Mouse (Mus musculus) embryonic facial prominence, embryonic 12.5 days (tissue): ENCODE measurements at regions not wholly inside any gene's neighbourhood (a gene's known extent, or its start where the extent isn't known, plus 50 kb on each side); places are given as distances from the start of the nearest gene placed in this dataset.

ENCODE experiments used
- ATAC-seq: fragments of 200-750 bp; cut with Nextera tagmentation; 2 replicates; pipeline ENCODE4 v1.8.0; 2017; ENCODE audit not compliant: insufficient number of reproducible peaks, insufficient read depth, low FRiP score, low TSS enrichment
- H3K27ac ChIP-seq: fragments of 300-500 bp; sonication (generic); 2 replicates; pipeline ENCODE4 v1.5.1; 2016; ENCODE audit warnings: mild to moderate bottlenecking
- H3K27me3 ChIP-seq: fragments of 300-500 bp; sonication (generic); 2 replicates; pipeline ENCODE4 v1.6.1; 2016; ENCODE audit warnings: mild to moderate bottlenecking, moderate library complexity
- H3K36me3 ChIP-seq: fragments of 300-500 bp; sonication (generic); 2 replicates; pipeline ENCODE4 v1.6.1; 2016; ENCODE audit warnings: mild to moderate bottlenecking
- H3K4me1 ChIP-seq: fragments of 300-500 bp; sonication (generic); 2 replicates; pipeline ENCODE4 v1.6.1; 2016
- H3K4me2 ChIP-seq: fragments of 300-500 bp; sonication (generic); replicated peaks from 2 replicates; pipeline ENCODE4 v1.6.1; 2016; ENCODE audit warnings: mild to moderate bottlenecking, moderate library complexity
- H3K4me3 ChIP-seq: fragments of 300-500 bp; sonication (generic); 2 replicates; pipeline ENCODE4 v1.5.1; 2016; ENCODE audit warnings: mild to moderate bottlenecking
- H3K9ac ChIP-seq: fragments of 300-500 bp; sonication (generic); 2 replicates; pipeline ENCODE4 v1.6.1; 2016; ENCODE audit warnings: mild to moderate bottlenecking, moderate library complexity
- H3K9me3 ChIP-seq: fragments of 300-500 bp; sonication (generic); 2 replicates; pipeline ENCODE4 v1.6.1; 2016; ENCODE audit warnings: mild to moderate bottlenecking, moderate library complexity
- WGBS: fragments of 180-500 bp; shearing (Covaris S2); methylation state at CpG from one replicate; pipeline ENCODE4 v1.1.7; 2016; 5-methylcytosine and 5-hydroxymethylcytosine counted together

- 91% methylated on average over 1 of the region's 1 CpGs for WGBS
- no peaks in the 10 kb centered on the region for H3K4me1 ChIP-seq
- H3K4me2 ChIP-seq = no peak overlapping the region
- no peak overlapping the region for H3K9ac ChIP-seq
- no peaks in the 10 kb centered on the region for H3K36me3 ChIP-seq
- no peak overlapping the region for H3K4me3 ChIP-seq
- no peak for ATAC-seq
- H3K9me3 ChIP-seq = no peaks in the 10 kb centered on the region
- no peak overlapping the region for H3K27ac ChIP-seq
- H3K27me3 ChIP-seq = no peaks in the 10 kb centered on the region
These were observed 159.3 kb upstream of the Pter start for GRCm38 (mm10) chr2:12764510-12764909.

GRCm38 (mm10) chr2:12765336-12765735 lies 158.5 kb upstream of the Pter start:
- Histone ChIP-seq H3K4me3 (no peak overlapping the region), H3K4me1 (no peaks in the 10 kb centered on the region), H3K27ac (no peak overlapping the region), H3K4me2 (no peak overlapping the region), H3K9me3 (no peaks in the 10 kb centered on the region), H3K27me3 (no peaks in the 10 kb centered on the region), H3K9ac (no peak overlapping the region), H3K36me3 (no peaks in the 10 kb centered on the region)
- no peak for ATAC-seq
- 83% methylated on average over 2 of the region's 2 CpGs for WGBS

GRCm38 (mm10) chr2:12776866-12777265 lies 147.0 kb upstream of the Pter start:
- H3K27ac ChIP-seq = no peak overlapping the region
- no peaks in the 10 kb centered on the region for H3K4me1 ChIP-seq
- no peaks in the 10 kb centered on the region for H3K36me3 ChIP-seq
- no peak overlapping the region for H3K4me2 ChIP-seq
- no peak overlapping the region for H3K4me3 ChIP-seq
- no peaks in the 10 kb centered on the region for H3K9me3 ChIP-seq
- WGBS = 40% methylated on average over 3 of the region's 3 CpGs
- H3K27me3 ChIP-seq = no peaks in the 10 kb centered on the region
- no peak overlapping the region for H3K9ac ChIP-seq
- ATAC-seq = no peak

- 58% methylated on average over 2 of the region's 2 CpGs for WGBS
- no peak overlapping the region for H3K9ac ChIP-seq
- no peak for ATAC-seq
These were observed 146.1 kb upstream of the Pter start for GRCm38 (mm10) chr2:12777696-12778095.

GRCm38 (mm10) chr2:12792596-12792995 lies 131.2 kb upstream of the Pter start:
- no peak overlapping the region for H3K4me2 ChIP-seq
- H3K36me3 ChIP-seq = no peaks in the 10 kb centered on the region
- 61% methylated on average over 2 of the region's 2 CpGs for WGBS
- no peak overlapping the region for H3K27ac ChIP-seq
- H3K9me3 ChIP-seq = no peaks in the 10 kb centered on the region
- ATAC-seq = no peak
- H3K9ac ChIP-seq = no peak overlapping the region
- no peaks in the 10 kb centered on the region for H3K4me1 ChIP-seq
- no peak overlapping the region for H3K4me3 ChIP-seq
- no peaks in the 10 kb centered on the region for H3K27me3 ChIP-seq

More at GRCm38 (mm10) chr2:12777696-12778095, 146.1 kb upstream of the Pter start:
- Histone ChIP-seq H3K27me3 (no peaks in the 10 kb centered on the region), H3K36me3 (no peaks in the 10 kb centered on the region), H3K27ac (no peak overlapping the region), H3K4me3 (no peak overlapping the region), H3K9me3 (no peaks in the 10 kb centered on the region), H3K4me1 (no peaks in the 10 kb centered on the region), H3K4me2 (no peak overlapping the region)

- WGBS = 73% methylated on average over 1 of the region's 1 CpGs
- ATAC-seq = no peak
- Histone ChIP-seq H3K4me1 (no peaks in the 10 kb centered on the region), H3K4me3 (no peak overlapping the region), H3K27me3 (no peaks in the 10 kb centered on the region), H3K27ac (no peak overlapping the region), H3K36me3 (no peaks in the 10 kb centered on the region), H3K9ac (no peak overlapping the region), H3K4me2 (no peak overlapping the region), H3K9me3 (no peaks in the 10 kb centered on the region)
These were observed 126.1 kb upstream of the Pter start for GRCm38 (mm10) chr2:12797615-12798169.

GRCm38 (mm10) chr2:12799153-12799925 lies 124.5 kb upstream of the Pter start:
- Histone ChIP-seq H3K27ac (no peak overlapping the region), H3K27me3 (no peaks in the 10 kb centered on the region)
- WGBS = 87% methylated on average over 4 of the region's 4 CpGs

GRCm38 (mm10) chr2:12802667-12803066 lies 121.2 kb upstream of the Pter start:
- H3K27me3 ChIP-seq = no peaks in the 10 kb centered on the region
- ATAC-seq = no peak
- H3K36me3 ChIP-seq = no peaks in the 10 kb centered on the region
- H3K4me3 ChIP-seq = no peak overlapping the region
- H3K4me2 ChIP-seq = no peak overlapping the region
- H3K9ac ChIP-seq = no peak overlapping the region
- no peak overlapping the region for H3K27ac ChIP-seq
- no peaks in the 10 kb centered on the region for H3K9me3 ChIP-seq
- H3K4me1 ChIP-seq = no peaks in the 10 kb centered on the region
- 68% methylated on average over 1 of the region's 1 CpGs for WGBS

More at GRCm38 (mm10) chr2:12799153-12799925, 124.5 kb upstream of the Pter start:
- H3K36me3 ChIP-seq = no peaks in the 10 kb centered on the region
- H3K4me1 ChIP-seq = no peaks in the 10 kb centered on the region
- H3K4me2 ChIP-seq = no peak overlapping the region
- no peaks in the 10 kb centered on the region for H3K9me3 ChIP-seq
- H3K4me3 ChIP-seq = no peak overlapping the region
- no peak for ATAC-seq
- no peak overlapping the region for H3K9ac ChIP-seq

GRCm38 (mm10) chr2:12805096-12805495 lies 118.7 kb upstream of the Pter start:
- H3K9me3 ChIP-seq = no peaks in the 10 kb centered on the region
- H3K27me3 ChIP-seq = no peaks in the 10 kb centered on the region
- H3K9ac ChIP-seq = no peak overlapping the region
- ATAC-seq = no peak
- no peak overlapping the region for H3K27ac ChIP-seq
- H3K4me3 ChIP-seq = no peak overlapping the region
- no peaks in the 10 kb centered on the region for H3K4me1 ChIP-seq
- H3K4me2 ChIP-seq = no peak overlapping the region
- no peaks in the 10 kb centered on the region for H3K36me3 ChIP-seq
- 73% methylated on average over 2 of the region's 2 CpGs for WGBS

- no peaks in the 10 kb centered on the region for H3K27me3 ChIP-seq
- no peak for ATAC-seq
- H3K27ac ChIP-seq = no peak overlapping the region
- H3K36me3 ChIP-seq = no peaks in the 10 kb centered on the region
- no peak overlapping the region for H3K9ac ChIP-seq
- WGBS = 60% methylated on average over 5 of the region's 5 CpGs
- no peak overlapping the region for H3K4me3 ChIP-seq
- H3K9me3 ChIP-seq = no peaks in the 10 kb centered on the region
- H3K4me1 ChIP-seq = no peaks in the 10 kb centered on the region
- no peak overlapping the region for H3K4me2 ChIP-seq
These were observed 115.4 kb upstream of the Pter start for GRCm38 (mm10) chr2:12808466-12808865.

- no peak overlapping the region for H3K27ac ChIP-seq
- H3K9me3 ChIP-seq = no peaks in the 10 kb centered on the region
- ATAC-seq = no peak
- no peaks in the 10 kb centered on the region for H3K27me3 ChIP-seq
- H3K9ac ChIP-seq = no peak overlapping the region
- WGBS = 77% methylated on average over 5 of the region's 5 CpGs
- no peaks in the 10 kb centered on the region for H3K36me3 ChIP-seq
- no peak overlapping the region for H3K4me2 ChIP-seq
- H3K4me3 ChIP-seq = no peak overlapping the region
- H3K4me1 ChIP-seq = no peaks in the 10 kb centered on the region
These were observed 108.5 kb upstream of the Pter start for GRCm38 (mm10) chr2:12815339-12815738.

GRCm38 (mm10) chr2:12825902-12826301 lies 97.9 kb upstream of the Pter start:
- H3K27ac ChIP-seq = no peak overlapping the region
- ATAC-seq = no peak
- no peaks in the 10 kb centered on the region for H3K4me1 ChIP-seq
- H3K4me3 ChIP-seq = no peak overlapping the region
- H3K9me3 ChIP-seq = no peaks in the 10 kb centered on the region
- WGBS = 84% methylated on average over 1 of the region's 1 CpGs
- no peaks in the 10 kb centered on the region for H3K36me3 ChIP-seq
- H3K9ac ChIP-seq = no peak overlapping the region
- H3K4me2 ChIP-seq = no peak overlapping the region
- no peaks in the 10 kb centered on the region for H3K27me3 ChIP-seq
